Mouse (Mus musculus): ENCODE data around the gene Stac2. TPM values are rescaled to one million over a fixed set of nuclear protein-coding genes. Genes with fewer than 3 reads are reported as not detected.

Stac2 gene
- polyA plus RNA-seq, 1 experiment: not detected

DNA sequence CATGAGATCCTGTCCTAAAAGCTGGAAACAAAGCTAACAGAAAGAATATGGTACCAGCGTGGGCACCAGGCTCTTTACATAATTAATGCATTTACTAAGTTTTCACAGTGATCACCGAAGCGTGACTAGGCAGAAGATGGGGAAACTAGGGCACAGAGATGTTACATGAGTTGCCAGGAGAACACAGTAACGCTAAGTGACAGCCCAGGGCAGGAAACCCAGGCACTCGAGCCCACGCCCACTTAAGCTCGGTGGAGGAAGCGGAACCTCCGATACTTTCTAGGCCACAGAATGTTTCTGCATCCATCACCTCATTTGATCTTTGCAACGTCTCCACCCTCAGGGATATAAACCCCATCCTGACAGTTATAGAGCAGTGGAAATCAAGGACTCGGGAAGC lies 45.2 kb downstream of the Stac2 start:
- Histone ChIP-seq H3K27ac (ENCODE audit: insufficient read depth, low read depth, low read length) (no peak overlapping the region), H3K4me3 (ENCODE audit: insufficient read depth, low read depth, low read length) (no peak overlapping the region), H3K4me1 (ENCODE audit: control insufficient read depth, insufficient read depth, low read length) (peaks cover 35% of the 10 kb centered on the region)
- TF ChIP-seq CTCF (IDR thresholded peaks at IDR 0.05; ENCODE audit: insufficient read depth, low read depth, low read length): no peak
- WGBS: 51% methylated on average over 11 of the region's 11 CpGs

DNA sequence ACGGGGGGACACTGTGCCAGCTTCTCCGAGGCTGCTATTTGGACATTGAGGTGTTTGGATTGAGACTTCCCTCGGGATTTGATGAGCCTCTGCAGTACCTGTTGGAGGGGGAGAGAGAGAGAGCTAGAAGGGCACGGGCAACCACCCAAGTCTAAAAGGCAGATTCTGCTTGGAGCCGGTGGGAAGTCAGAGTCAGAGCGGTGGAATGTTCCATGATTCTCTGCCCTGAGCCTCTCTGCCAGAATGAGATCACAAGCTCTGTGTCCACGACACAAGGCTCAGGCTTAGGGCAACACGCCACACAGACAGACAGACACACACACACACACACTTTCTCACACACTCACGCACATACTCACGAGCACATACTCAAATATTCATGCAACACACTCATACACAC lies 47.6 kb downstream of the Stac2 start:
- no peak for TF ChIP-seq POLR2A (IDR thresholded peaks at IDR 0.05; ENCODE audit: insufficient read depth, low read depth, low read length)
- no peak for TF ChIP-seq CTCF (IDR thresholded peaks at IDR 0.05; ENCODE audit: insufficient read depth, low read depth, low read length)
- H3K4me3 ChIP-seq (ENCODE audit: insufficient read depth, low read depth, low read length): no peak overlapping the region
- peaks cover 43% of the 10 kb centered on the region for H3K4me1 ChIP-seq (ENCODE audit: control insufficient read depth, insufficient read depth, low read length)
- WGBS: 77% methylated on average over 10 of the region's 10 CpGs
- H3K27ac ChIP-seq (ENCODE audit: insufficient read depth, low read depth, low read length): no peak overlapping the region

DNA sequence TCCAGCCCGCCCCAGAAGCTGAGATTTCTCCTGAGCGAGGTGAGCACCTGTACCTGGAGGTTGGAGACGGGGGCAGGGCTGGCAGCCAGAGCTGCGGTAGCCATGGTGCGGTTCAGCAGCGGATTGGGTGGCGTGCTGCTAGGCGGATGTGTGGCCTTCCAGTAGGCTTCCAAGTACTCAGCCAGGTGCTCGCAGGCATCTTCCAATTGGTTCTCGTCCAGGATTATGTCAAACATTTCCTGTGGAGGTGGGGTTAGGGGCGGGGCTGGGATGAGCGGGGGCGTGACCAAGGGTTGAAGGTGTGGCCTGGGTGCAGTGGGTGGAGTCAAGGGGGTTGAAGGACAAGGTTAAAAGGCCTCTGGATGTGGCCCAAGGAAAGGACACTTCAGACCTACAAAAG lies 48.2 kb downstream of the Stac2 start:
- Histone ChIP-seq H3K27ac (ENCODE audit: insufficient read depth, low read depth, low read length) (no peak overlapping the region), H3K4me1 (ENCODE audit: control insufficient read depth, insufficient read depth, low read length) (peaks cover 49% of the 10 kb centered on the region), H3K4me3 (ENCODE audit: insufficient read depth, low read depth, low read length) (no peak overlapping the region)
- 70% methylated on average over 13 of the region's 13 CpGs for WGBS
- TF ChIP-seq CTCF (IDR thresholded peaks at IDR 0.05; ENCODE audit: insufficient read depth, low read depth, low read length) (no peak), POLR2A (IDR thresholded peaks at IDR 0.05; ENCODE audit: insufficient read depth, low read depth, low read length) (no peak)

DNA sequence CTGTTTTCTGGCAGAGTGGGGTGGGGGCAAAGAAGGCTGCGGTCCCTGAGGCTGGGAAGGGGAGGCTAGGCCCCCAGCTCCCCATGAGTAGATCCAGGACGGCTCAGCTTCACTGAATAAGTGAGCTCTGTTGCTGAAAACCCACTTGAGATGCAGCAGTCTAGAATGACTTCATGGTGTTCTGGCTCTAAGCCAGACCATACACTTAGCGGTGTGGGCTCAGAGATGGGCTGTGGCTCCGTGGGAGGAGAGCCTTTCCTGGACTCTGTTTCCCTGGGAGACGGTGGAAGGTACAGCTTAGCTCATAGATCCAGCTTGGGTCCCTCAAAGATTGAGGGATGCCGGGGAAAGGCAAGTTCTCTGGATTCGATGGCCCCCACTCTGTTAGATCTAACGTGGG lies 49.1 kb downstream of the Stac2 start:
- WGBS: 46% methylated on average over 8 of the region's 8 CpGs
- Histone ChIP-seq H3K4me3 (ENCODE audit: insufficient read depth, low read depth, low read length) (no peak overlapping the region), H3K4me1 (ENCODE audit: control insufficient read depth, insufficient read depth, low read length) (peaks cover 57% of the 10 kb centered on the region), H3K27ac (ENCODE audit: insufficient read depth, low read depth, low read length) (peak overlapping the region; percentile 50)
- TF ChIP-seq POLR2A (IDR thresholded peaks at IDR 0.05; ENCODE audit: insufficient read depth, low read depth, low read length) (no peak), CTCF (IDR thresholded peaks at IDR 0.05; ENCODE audit: insufficient read depth, low read depth, low read length) (no peak)

DNA sequence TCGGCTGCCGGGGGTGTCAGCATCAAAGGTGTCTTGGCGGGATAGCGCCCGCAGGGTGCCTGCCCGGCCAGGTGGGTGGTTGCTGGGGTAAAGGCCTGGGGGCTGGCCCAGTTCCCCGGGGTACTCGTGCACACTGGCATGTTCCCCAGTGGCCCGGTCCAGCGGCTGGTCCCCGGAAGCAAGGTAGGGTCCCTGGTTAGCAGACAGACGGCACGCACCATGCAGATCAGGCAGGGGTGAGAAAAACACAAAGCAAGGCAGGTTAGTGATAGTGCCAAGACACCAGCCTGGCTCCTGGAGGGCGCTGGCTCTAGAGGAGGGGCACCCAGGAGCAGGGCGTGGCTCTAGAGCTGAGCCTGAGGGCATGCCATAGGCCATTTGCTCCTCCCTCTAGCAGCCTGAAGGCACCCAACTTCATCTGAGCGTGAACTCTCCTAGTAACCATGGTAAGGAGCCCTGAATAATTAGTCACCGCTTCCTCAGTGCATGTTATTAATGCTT lies 50.0 kb downstream of the Stac2 start:
- Histone ChIP-seq H3K4me1 (ENCODE audit: control insufficient read depth, insufficient read depth, low read length) (peaks cover 63% of the 10 kb centered on the region), H3K27ac (ENCODE audit: insufficient read depth, low read depth, low read length) (peak overlapping the region; percentile 67), H3K4me3 (ENCODE audit: insufficient read depth, low read depth, low read length) (no peak overlapping the region)
- TF ChIP-seq CTCF (IDR thresholded peaks at IDR 0.05; ENCODE audit: insufficient read depth, low read depth, low read length) (no peak), POLR2A (IDR thresholded peaks at IDR 0.05; ENCODE audit: insufficient read depth, low read depth, low read length) (no peak)
- 30% methylated on average over 17 of the region's 17 CpGs for WGBS

DNA sequence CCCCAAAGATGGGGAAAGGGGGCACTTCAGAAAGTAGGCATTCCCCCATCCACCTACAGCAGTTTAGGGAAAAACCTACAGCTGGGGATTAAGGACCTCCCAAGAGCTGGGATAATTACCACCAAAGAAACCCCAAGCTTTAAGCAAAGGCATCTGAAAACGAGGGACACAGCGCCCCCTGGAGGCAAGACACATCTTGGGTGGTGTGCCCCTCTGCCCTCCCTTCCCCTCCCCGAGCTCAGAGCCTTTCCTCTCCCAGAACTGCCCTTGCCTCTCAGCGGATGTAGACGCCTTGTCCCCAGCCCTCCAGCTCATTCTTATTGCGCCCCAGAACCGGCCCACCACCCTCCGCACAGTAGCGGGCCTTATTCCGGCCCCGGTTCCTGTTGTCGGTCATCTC lies 50.6 kb downstream of the Stac2 start:
- 21% methylated on average over 12 of the region's 12 CpGs for WGBS
- TF ChIP-seq CTCF (IDR thresholded peaks at IDR 0.05; ENCODE audit: insufficient read depth, low read depth, low read length): peak; percentile 88
- TF ChIP-seq POLR2A (IDR thresholded peaks at IDR 0.05; ENCODE audit: insufficient read depth, low read depth, low read length): no peak
- no peak overlapping the region for H3K4me3 ChIP-seq (ENCODE audit: insufficient read depth, low read depth, low read length)
- H3K27ac ChIP-seq (ENCODE audit: insufficient read depth, low read depth, low read length): peak overlapping the region; percentile 67; the same call in 1 of the 2 replicates
- H3K4me1 ChIP-seq (ENCODE audit: control insufficient read depth, insufficient read depth, low read length): peaks cover 63% of the 10 kb centered on the region

DNA sequence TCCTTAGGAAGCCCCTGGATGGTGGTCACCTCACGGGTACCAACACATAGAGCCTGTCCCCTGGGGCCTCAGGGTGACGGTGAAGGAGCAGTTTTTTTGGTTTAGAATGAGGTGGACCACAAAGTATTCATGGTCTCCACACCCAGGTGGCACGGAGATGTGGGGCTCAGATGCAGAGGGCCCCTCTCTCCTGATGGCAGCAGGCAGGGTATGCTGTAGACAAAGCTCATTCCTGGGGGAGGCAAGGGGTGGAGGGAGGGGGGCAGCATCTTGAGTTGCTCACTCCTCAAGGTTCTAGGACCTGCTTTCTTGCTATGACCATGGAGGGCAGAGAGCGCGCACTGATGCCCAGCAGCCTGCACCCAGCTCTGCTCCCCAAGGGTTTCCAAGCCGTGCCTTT lies 51.3 kb downstream of the Stac2 start:
- Histone ChIP-seq H3K4me1 (ENCODE audit: control insufficient read depth, insufficient read depth, low read length) (peaks cover 63% of the 10 kb centered on the region), H3K27ac (ENCODE audit: insufficient read depth, low read depth, low read length) (no peak overlapping the region), H3K4me3 (ENCODE audit: insufficient read depth, low read depth, low read length) (no peak overlapping the region)
- no peak for TF ChIP-seq CTCF (IDR thresholded peaks at IDR 0.05; ENCODE audit: insufficient read depth, low read depth, low read length)
- TF ChIP-seq POLR2A (IDR thresholded peaks at IDR 0.05; ENCODE audit: insufficient read depth, low read depth, low read length): no peak
- 70% methylated on average over 6 of the region's 6 CpGs for WGBS

DNA sequence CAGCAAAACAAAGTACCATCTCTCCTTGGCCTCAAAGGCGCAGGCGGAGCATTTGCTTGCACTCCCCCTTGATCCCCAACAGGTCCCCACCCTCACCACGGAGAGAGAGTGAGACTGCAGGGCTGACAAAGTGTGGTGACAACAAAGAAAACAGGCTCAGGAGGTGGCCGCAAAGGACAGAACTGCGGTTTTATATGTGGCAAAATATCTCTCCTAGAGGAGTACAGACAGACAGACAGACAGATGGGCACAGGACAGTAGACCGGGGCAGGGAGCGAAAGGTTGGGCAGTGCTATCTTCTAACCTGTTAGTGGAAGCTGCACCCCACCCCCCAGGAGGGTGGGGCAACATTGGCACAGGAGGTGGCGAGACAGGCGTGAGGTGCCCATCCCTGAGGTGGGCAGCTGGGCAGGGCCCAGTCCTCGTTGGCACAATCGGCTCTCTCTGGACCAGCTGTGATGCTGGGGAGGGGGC lies 51.9 kb downstream of the Stac2 start:
- no peak overlapping the region for H3K4me3 ChIP-seq (ENCODE audit: insufficient read depth, low read depth, low read length)
- WGBS: 35% methylated on average over 11 of the region's 11 CpGs
- TF ChIP-seq CTCF (IDR thresholded peaks at IDR 0.05; ENCODE audit: insufficient read depth, low read depth, low read length) (no peak), POLR2A (IDR thresholded peaks at IDR 0.05; ENCODE audit: insufficient read depth, low read depth, low read length) (no peak)
- H3K4me1 ChIP-seq (ENCODE audit: control insufficient read depth, insufficient read depth, low read length): peaks cover 63% of the 10 kb centered on the region
- H3K27ac ChIP-seq (ENCODE audit: insufficient read depth, low read depth, low read length): no peak overlapping the region

DNA sequence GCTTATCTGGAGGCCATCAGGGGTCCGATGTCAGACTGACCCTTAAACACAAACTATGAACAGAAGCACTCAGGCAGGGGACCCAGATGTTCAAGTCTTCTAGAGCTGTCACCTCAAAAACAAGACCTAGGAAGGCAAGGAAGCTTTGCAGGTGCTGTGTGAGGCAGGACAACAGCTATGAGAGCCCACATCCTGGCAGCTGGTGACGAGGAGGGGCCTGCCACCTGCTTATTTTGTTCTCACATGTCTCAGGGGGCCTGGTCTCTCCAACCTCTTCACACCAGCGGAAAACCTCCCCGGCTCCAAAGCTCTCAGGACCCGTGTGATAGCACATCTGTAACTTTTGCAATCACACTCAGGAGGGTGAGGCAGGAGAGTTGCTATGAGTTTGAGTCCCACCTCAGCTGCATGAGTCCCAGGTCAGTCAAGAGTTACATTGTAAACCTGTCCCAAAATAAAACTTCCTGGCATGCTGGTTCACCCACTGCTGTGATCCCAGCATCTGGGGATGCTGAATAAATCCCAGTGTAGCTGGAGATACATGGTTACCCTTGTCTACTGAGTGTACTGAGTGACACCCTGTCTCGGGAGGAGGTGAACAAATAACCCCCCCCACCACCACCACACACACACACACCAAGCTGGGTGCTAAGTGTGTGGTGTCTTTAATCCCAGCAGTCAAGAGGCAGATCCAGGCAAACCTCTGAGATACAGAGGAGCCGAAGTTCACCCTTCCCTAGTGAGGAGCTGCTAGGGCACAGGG lies 52.7 kb downstream of the Stac2 start:
- WGBS: 34% methylated on average over 7 of the region's 7 CpGs
- no peak overlapping the region; the same call in 1 of the 2 replicates for H3K27ac ChIP-seq (ENCODE audit: insufficient read depth, low read depth, low read length)
- TF ChIP-seq CTCF (IDR thresholded peaks at IDR 0.05; ENCODE audit: insufficient read depth, low read depth, low read length) (no peak), POLR2A (IDR thresholded peaks at IDR 0.05; ENCODE audit: insufficient read depth, low read depth, low read length) (no peak)
- H3K4me3 ChIP-seq (ENCODE audit: insufficient read depth, low read depth, low read length): no peak overlapping the region
- peaks cover 63% of the 10 kb centered on the region for H3K4me1 ChIP-seq (ENCODE audit: control insufficient read depth, insufficient read depth, low read length)

Data from olfactory bulb, adult 2 months (tissue).